Mouse (Mus musculus) C2C12 (cell line): ENCODE data around the gene Tnrc6c. TPM values are rescaled to one million over a fixed set of nuclear protein-coding genes. Genes with fewer than 3 reads are reported as not detected.
"Not testable (repeated sequence)": the region's sequence is repeated elsewhere in the genome, so short reads cannot be mapped to it uniquely, and the experiment has no call there.

ENCODE experiments used
- H3K27me3 ChIP-seq: one replicate; pipeline ENCODE4 v1.6.1; 2011; ENCODE audit not compliant: control insufficient read depth, insufficient read depth, insufficient read length
- H3K36me3 ChIP-seq: one replicate; pipeline ENCODE4 v1.6.1; 2011; ENCODE audit not compliant: control insufficient read depth, insufficient read depth
- H3K4me3 ChIP-seq: one replicate; pipeline ENCODE4 v1.5.1; 2011; ENCODE audit warnings: mild to moderate bottlenecking, control low read depth; ENCODE audit not compliant: poor library complexity, insufficient read depth, severe bottlenecking
- H3K79me2 ChIP-seq: one replicate; pipeline ENCODE4 v1.6.1; 2011; ENCODE audit not compliant: control insufficient read depth, insufficient read depth
- H3K79me3 ChIP-seq: one replicate; pipeline ENCODE4 v1.6.1; 2011; ENCODE audit warnings: low read depth, control low read depth
- H3ac ChIP-seq: one replicate; pipeline ENCODE3; 2011; ENCODE audit warnings: low read depth; ENCODE audit not compliant: control insufficient read depth, insufficient read length
- CEBPB ChIP-seq: IDR thresholded peaks from one replicate; pipeline ENCODE4 v1.6.1; 2011; ENCODE audit warnings: low read depth, mild to moderate bottlenecking, control low read depth, moderate library complexity
- CTCF ChIP-seq: IDR thresholded peaks from one replicate; pipeline ENCODE4 v1.5.1; 2011; ENCODE audit not compliant: control insufficient read depth, insufficient read depth, insufficient read length
- FOSL1 ChIP-seq: IDR thresholded peaks from one replicate; pipeline ENCODE4 v1.8.0; 2011; ENCODE audit warnings: mild to moderate bottlenecking, low read length; ENCODE audit not compliant: poor library complexity, insufficient read depth, severe bottlenecking
- MAX ChIP-seq: IDR thresholded peaks from one replicate; pipeline ENCODE4 v1.6.1; 2011; ENCODE audit warnings: mild to moderate bottlenecking, control low read depth
- MYOD1 ChIP-seq: IDR thresholded peaks from one replicate; pipeline ENCODE4 v1.6.1; 2011; ENCODE audit warnings: low read depth; ENCODE audit not compliant: control insufficient read depth, insufficient read length
- MYOG ChIP-seq: IDR thresholded peaks from one replicate; pipeline ENCODE4 v1.6.1; 2011; ENCODE audit not compliant: control insufficient read depth, insufficient read length; ENCODE audit errors: extremely low read depth
- USF1 ChIP-seq: IDR thresholded peaks from one replicate; pipeline ENCODE4 v1.6.1; 2011; ENCODE audit warnings: low read depth, mild to moderate bottlenecking, control low read depth, moderate library complexity
- polyA plus RNA-seq: library from polyadenylated mRNA; unstranded; fragments of >200 nt; fragmentation: generic; extraction: Trizol; gene quantifications from one replicate; pipeline ENCODE4 v1.2.1, GENCODE M21; 2012; ENCODE audit warnings: missing spikeins

Gene Tnrc6c
- polyA plus RNA-seq, 1 experiment: 6.3 TPM

- H3K27me3 ChIP-seq: no peaks in the 10 kb centered on the region
- H3K4me3 ChIP-seq: peak within 1 kb of the TSS; percentile 23
- no peaks in the 10 kb centered on the region for H3K79me3 ChIP-seq
- no peaks in the 10 kb centered on the region for H3K36me3 ChIP-seq
- peak within 1 kb of the TSS; percentile 23 for H3ac ChIP-seq
- H3K79me2 ChIP-seq: no peaks in the 10 kb centered on the region
- no peak for TF ChIP-seq MYOD1
- TF ChIP-seq MYOG: no peak
- TF ChIP-seq MAX: no peak
- no peak for TF ChIP-seq FOSL1
- no peak for TF ChIP-seq CEBPB
- TF ChIP-seq USF1: no peak
- TF ChIP-seq CTCF: no peak
Observed at GRCm38 (mm10) chr11:117781993-117782704, 128.1 kb downstream of the Tnrc6c start, which contains the start of the genes Tmc8 and Tmc6. Gene Tmc8, plus strand, starts transcription at chr11:117782076. Gene Tmc6, minus strand, starts transcription at chr11:117782198.

GRCm38 (mm10) chr11:117782705-117783034 lies 128.6 kb downstream of the Tnrc6c start:
- TF ChIP-seq FOSL1: no peak
- TF ChIP-seq USF1: no peak
- no peak for TF ChIP-seq MAX
- no peak for TF ChIP-seq MYOD1
- TF ChIP-seq CTCF: no peak
- TF ChIP-seq CEBPB: no peak
- no peak for TF ChIP-seq MYOG
- Histone ChIP-seq H3K36me3 (no peaks in the 10 kb centered on the region), H3K4me3 (no peak overlapping the region), H3K79me2 (no peaks in the 10 kb centered on the region), H3K27me3 (no peaks in the 10 kb centered on the region), H3ac (no peak overlapping the region), H3K79me3 (no peaks in the 10 kb centered on the region)

- Histone ChIP-seq H3K79me3 (no peaks in the 10 kb centered on the region), H3K27me3 (no peaks in the 10 kb centered on the region), H3K79me2 (no peaks in the 10 kb centered on the region), H3ac (no peak overlapping the region), H3K36me3 (no peaks in the 10 kb centered on the region), H3K4me3 (no peak overlapping the region)
- TF ChIP-seq FOSL1 (no peak), MAX (no peak), MYOD1 (no peak), CTCF (no peak), USF1 (no peak), CEBPB (no peak)
Observed at GRCm38 (mm10) chr11:117783089-117783488, 129.0 kb downstream of the Tnrc6c start.

- Histone ChIP-seq H3ac (no peak overlapping the region), H3K4me3 (no peak overlapping the region), H3K79me3 (no peaks in the 10 kb centered on the region), H3K27me3 (no peaks in the 10 kb centered on the region), H3K79me2 (no peaks in the 10 kb centered on the region), H3K36me3 (no peaks in the 10 kb centered on the region)
- TF ChIP-seq MAX: no peak
- TF ChIP-seq CEBPB: no peak
- no peak for TF ChIP-seq FOSL1
- no peak for TF ChIP-seq MYOD1
- TF ChIP-seq MYOG: no peak
- TF ChIP-seq USF1: no peak
- TF ChIP-seq CTCF: no peak
Observed at GRCm38 (mm10) chr11:117783683-117784309, 129.7 kb downstream of the Tnrc6c start.

- no peaks in the 10 kb centered on the region for H3K27me3 ChIP-seq
Observed at GRCm38 (mm10) chr11:117786294-117786693, 132.2 kb downstream of the Tnrc6c start.

GRCm38 (mm10) chr11:117788481-117788880 lies 134.4 kb downstream of the Tnrc6c start:
- not testable (repeated sequence) for H3K36me3 ChIP-seq, H3K27me3 ChIP-seq, H3K79me3 ChIP-seq, H3K4me3 ChIP-seq, H3K79me2 ChIP-seq, H3ac ChIP-seq

More at GRCm38 (mm10) chr11:117786294-117786693, 132.2 kb downstream of the Tnrc6c start:
- Histone ChIP-seq H3K79me3 (no peaks in the 10 kb centered on the region), H3K79me2 (no peaks in the 10 kb centered on the region), H3K36me3 (no peaks in the 10 kb centered on the region), H3K4me3 (no peak overlapping the region), H3ac (no peak overlapping the region)
- TF ChIP-seq CTCF: peak; percentile 71
- TF ChIP-seq USF1: no peak
